Comparison of ENCODE assay signal across 18 mouse cellular contexts in the genomic region with DNA sequence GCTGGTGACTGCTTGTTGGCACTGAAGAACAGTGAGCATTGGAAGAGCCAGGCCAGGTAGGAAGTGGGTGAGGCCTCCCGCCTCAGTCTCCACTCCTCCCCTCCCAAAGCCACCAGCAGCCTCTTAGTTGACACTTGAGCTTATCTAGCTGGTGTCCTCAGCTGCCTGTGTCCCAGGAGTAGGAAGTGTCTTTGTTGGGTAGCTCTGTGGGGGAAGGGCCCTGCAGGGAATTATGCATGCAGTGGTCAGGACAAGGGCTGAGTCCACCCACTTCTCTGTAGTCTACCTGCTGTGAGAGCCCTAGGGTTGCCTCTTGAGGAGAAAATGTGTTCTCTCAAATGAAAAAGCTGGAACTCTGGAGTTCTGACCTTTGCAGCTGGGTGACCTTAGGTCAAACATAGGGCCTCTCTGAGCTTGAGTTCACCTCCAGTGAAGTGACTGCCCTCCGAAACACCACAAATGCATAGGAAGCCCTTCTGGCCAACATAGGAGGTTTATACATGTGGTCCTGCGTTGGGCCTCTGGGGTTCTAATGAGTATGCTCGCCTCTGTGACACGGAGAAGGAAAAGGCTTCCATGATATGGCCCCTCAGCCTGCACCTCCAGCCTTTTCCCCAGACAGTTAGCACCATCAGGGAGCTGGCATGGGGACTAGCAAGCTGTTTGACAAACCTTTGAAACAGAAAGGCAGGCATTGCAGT. TPM values are rescaled to one million over a fixed set of nuclear protein-coding genes. Genes with fewer than 3 reads are reported as not detected.
DNase-seq lines count a peak whose midpoint lies in the region; ATAC-seq and TF ChIP-seq lines count a peak whose summit lies in the region.
"Had no signal": no experiment of that assay in that cellular context is flagged by ENCODE, and none has a peak within 500 bp of the region (broad histone marks: within the 10 kb centered on the region; RNA-seq: fewer than 3 reads in every experiment).

No protein-coding gene starts in this region.

- peaks cover 24% of the 10 kb centered on the region for H3K36me3 ChIP-seq in heart, embryonic 12.5 days
- H3K36me3 ChIP-seq in E14TG2a.4 (ENCODE audit: insufficient read depth, low read length), result peaks cover 60% of the 10 kb centered on the region
- peaks cover 14% of the 10 kb centered on the region; the same call in 1 of the 2 replicates for H3K36me3 ChIP-seq in intestine, postnatal 0 days (ENCODE audit: control insufficient read depth, insufficient read depth)
- H3K36me3 ChIP-seq: neural tube, embryonic 12.5 days had no signal

- peaks cover 47% of the 10 kb centered on the region for H3K4me1 ChIP-seq in heart, embryonic 12.5 days (replicated peaks)
- peaks cover 86% of the 10 kb centered on the region for H3K4me1 ChIP-seq in E14TG2a.4 (replicated peaks; ENCODE audit: low read depth, low read length)
- peaks cover 62% of the 10 kb centered on the region for H3K4me1 ChIP-seq in lung, adult 2 months (ENCODE audit: control insufficient read depth, insufficient read depth, low read length)
- no peaks in the 10 kb centered on the region for H3K4me1 ChIP-seq in intestine, postnatal 0 days (replicated peaks; ENCODE audit: control insufficient read depth, insufficient read depth, low read length)

- no peaks in the 10 kb centered on the region for H3K9me3 ChIP-seq in heart, embryonic 12.5 days (replicated peaks)
- no peaks in the 10 kb centered on the region for H3K9me3 ChIP-seq in E14TG2a.4 (ENCODE audit: low read length)
- H3K9me3 ChIP-seq in intestine, postnatal 0 days (ENCODE audit: control insufficient read depth), result no peaks in the 10 kb centered on the region
- H3K9me3 ChIP-seq: hindbrain, embryonic 10.5 days; neural tube, embryonic 12.5 days had no signal

- 52% methylated on average over 5 of the region's 5 CpGs for WGBS in heart, embryonic 12.5 days
- 54% methylated on average over 5 of the region's 5 CpGs for WGBS in lung, adult 2 months
- WGBS in intestine, postnatal 0 days, result 78% methylated on average over 5 of the region's 5 CpGs

- peak; percentile 46; the same call in 1 of the 2 replicates for TF ChIP-seq POLR2A in lung, adult 2 months (IDR thresholded peaks at IDR 0.05; ENCODE audit: borderline replicate concordance, extremely low read depth, low read depth, low read length)

- intact Hi-C loops in heart, postnatal 25 days (cut with DNase I), result no loop called here

- H3K9ac ChIP-seq in heart, embryonic 12.5 days, result no peak overlapping the region
- H3K9ac ChIP-seq in intestine, postnatal 0 days (ENCODE audit: low read depth, low read length), result no peak overlapping the region
- H3K9ac ChIP-seq: neural tube, embryonic 12.5 days had no signal

- no peak overlapping the region for H3K4me2 ChIP-seq in heart, embryonic 12.5 days
- no peak overlapping the region for H3K4me2 ChIP-seq in intestine, postnatal 0 days (replicated peaks; ENCODE audit: low read depth)
- H3K4me2 ChIP-seq: neural tube, embryonic 12.5 days had no signal

- no peak for TF ChIP-seq CTCF in E14TG2a.4 (conservative IDR thresholded peaks at IDR 0.05; ENCODE audit: low read length)
- TF ChIP-seq CTCF in lung, adult 2 months (IDR thresholded peaks at IDR 0.05; ENCODE audit: insufficient read depth, low read length), result no peak
- TF ChIP-seq CTCF in intestine, postnatal 0 days (IDR thresholded peaks at IDR 0.05; ENCODE audit: low read depth), result no peak

- 0 out of 2 replicates have a peak overlapping the region, but pooled peaks have one; percentile 6 for H3K27ac ChIP-seq in heart, embryonic 12.5 days (ENCODE audit: poor library complexity, severe bottlenecking)
- no peak overlapping the region for H3K27ac ChIP-seq in intestine, postnatal 0 days (ENCODE audit: low read depth, low read length)
- H3K27ac ChIP-seq: hindbrain, embryonic 10.5 days; kidney, postnatal 0 days; neural tube, embryonic 12.5 days had no signal

- no peak for DNase-seq in heart, postnatal 25 days (ENCODE audit: low spot score)
- DNase-seq in R1 (ENCODE audit: low read depth, low spot score), result peak; percentile 71
- DNase-seq in lung, adult 2 months, result peak; percentile 64
- no peak for DNase-seq in spleen, adult 18-20 months
- DNase-seq: adrenal gland, postnatal 36 days; cerebellum, postnatal 14 days had no signal

- ATAC-seq in heart, embryonic 12.5 days (ENCODE audit: insufficient number of reproducible peaks, low FRiP score), result no peak
- ATAC-seq in intestine, postnatal 0 days, result no peak
- ATAC-seq: inflammation-experienced regulatory T-cells, adult 6 months had no signal

- H3K4me3 ChIP-seq in heart, embryonic 12.5 days, result no peak overlapping the region
- H3K4me3 ChIP-seq in E14TG2a.4 (replicated peaks; ENCODE audit: low read length), result peak overlapping the region; percentile 21
- H3K4me3 ChIP-seq in lung, adult 2 months (replicated peaks; ENCODE audit: extremely low read depth, low read depth, low read length), result no peak overlapping the region
- H3K4me3 ChIP-seq in intestine, postnatal 0 days (ENCODE audit: low read depth, low read length), result no peak overlapping the region
- H3K4me3 ChIP-seq: hindbrain, embryonic 10.5 days; neural tube, embryonic 12.5 days had no signal

- H3K27me3 ChIP-seq in heart, embryonic 12.5 days (replicated peaks), result peaks cover 58% of the 10 kb centered on the region
- H3K27me3 ChIP-seq in E14TG2a.4 (ENCODE audit: insufficient read depth, low read length), result no peaks in the 10 kb centered on the region
- no peaks in the 10 kb centered on the region for H3K27me3 ChIP-seq in intestine, postnatal 0 days (replicated peaks; ENCODE audit: control insufficient read depth, insufficient read depth, low read length)
- H3K27me3 ChIP-seq: neural tube, embryonic 12.5 days had no signal

RNA-seq across cellular contexts. Expression of gene Nthl1, which starts 4.5 kb away (rescaled TPM):
- 7.8 and 8.3 TPM in 2 replicates for polyA plus RNA-seq in heart, embryonic 12.5 days (2016; fragmentation: Nextera tagmentation; extraction: Ambion mirVana)
- total RNA-seq in heart, postnatal 25 days (2021), result 1 to 10 TPM; 2.8 to 3.4 TPM
- 18.8 and 19.3 TPM in 2 replicates for polyA plus RNA-seq in lung, adult 2 months (2012; rRNA removed)
- 5.0 and 5.5 TPM in 2 replicates for polyA plus RNA-seq in intestine, postnatal 0 days (2015; fragmentation: Nextera tagmentation; extraction: Ambion mirVana)

RNA-seq across cellular contexts. Expression of gene Tsc2, which starts 4.5 kb away (rescaled TPM):
- polyA plus RNA-seq in heart, embryonic 12.5 days (2016; fragmentation: Nextera tagmentation; extraction: Ambion mirVana), result 66.5 and 74.6 TPM in 2 replicates
- total RNA-seq in heart, postnatal 25 days (2021), result 100 to 1,000 TPM in 1 of 2 experiments, 10 to 100 TPM in 1; 93.9 to 101 TPM
- 220 and 230 TPM in 2 replicates for polyA plus RNA-seq in lung, adult 2 months (2012; rRNA removed)
- polyA plus RNA-seq in intestine, postnatal 0 days (2015; fragmentation: Nextera tagmentation; extraction: Ambion mirVana), result 24.7 and 25.8 TPM in 2 replicates

RNA-seq across cellular contexts. Expression of gene Slc9a3r2, which starts 13.2 kb away (rescaled TPM):
- 56.6 and 59.7 TPM in 2 replicates for polyA plus RNA-seq in heart, embryonic 12.5 days (2016; fragmentation: Nextera tagmentation; extraction: Ambion mirVana)
- 100 to 1,000 TPM in 1 of 2 experiments, 10 to 100 TPM in 1; 96.0 to 135 TPM for total RNA-seq in heart, postnatal 25 days (2021)
- polyA plus RNA-seq in lung, adult 2 months (2012; rRNA removed), result 507 and 712 TPM in 2 replicates
- polyA plus RNA-seq in intestine, postnatal 0 days (2015; fragmentation: Nextera tagmentation; extraction: Ambion mirVana), result 26.5 and 30.1 TPM in 2 replicates
- polyA plus RNA-seq: inflammation-experienced regulatory T-cells, adult 6 months had no signal

RNA-seq across cellular contexts. Expression of gene Npw, which starts 21.3 kb away (rescaled TPM):
- not detected in 2 replicates for polyA plus RNA-seq in heart, embryonic 12.5 days (2016; fragmentation: Nextera tagmentation; extraction: Ambion mirVana)
- total RNA-seq in heart, postnatal 25 days (2021), result not detected
- 77.9 and 131 TPM in 2 replicates for polyA plus RNA-seq in lung, adult 2 months (2012; rRNA removed)
- polyA plus RNA-seq in intestine, postnatal 0 days (2015; fragmentation: Nextera tagmentation; extraction: Ambion mirVana), result 0.20 TPM in 1 of 2 replicates, not detected in the other
- total RNA-seq: adrenal gland, postnatal 36 days; left cerebral cortex, postnatal 10 days; liver, adult 2 months; midbrain, postnatal 0 days had no signal
- polyA plus RNA-seq: frontal cortex, adult 2 months; gonadal fat pad, adult 2 months; hindbrain, embryonic 10.5 days; inflammation-experienced regulatory T-cells, adult 6 months; liver, adult 2 months; neural tube, embryonic 12.5 days had no signal

RNA-seq across cellular contexts. Expression of gene Zfp598, which starts 32.6 kb away (rescaled TPM):
- polyA plus RNA-seq in heart, embryonic 12.5 days (2016; fragmentation: Nextera tagmentation; extraction: Ambion mirVana), result 20.1 and 21.2 TPM in 2 replicates
- total RNA-seq in heart, postnatal 25 days (2021), result 10 to 100 TPM; 17.5 to 17.9 TPM
- 89.7 and 89.8 TPM in 2 replicates for polyA plus RNA-seq in lung, adult 2 months (2012; rRNA removed)
- polyA plus RNA-seq in intestine, postnatal 0 days (2015; fragmentation: Nextera tagmentation; extraction: Ambion mirVana), result 13.4 and 13.5 TPM in 2 replicates

Comparison
In these comparisons a context has a peak if more than half of its experiments do, and no peak if none do; other contexts are left out.
1. DNase-seq: peak in R1 (single experiment) and lung, adult 2 months (single experiment); none in heart, postnatal 25 days (single experiment) and spleen, adult 18-20 months (0 of 2).